Mouse (Mus musculus) spleen, adult 12 weeks (tissue): ENCODE measurements around the gene Olfr986.
"Not testable (repeated sequence)": the region's sequence is repeated elsewhere in the genome, so short reads cannot be mapped to it uniquely, and the experiment has no call there.

ENCODE experiments used
- DNase-seq: peaks from one replicate; pipeline ENCODE4 v3.0.0; 2022; ENCODE audit warnings: low spot score

The Olfr986 gene

DNA sequence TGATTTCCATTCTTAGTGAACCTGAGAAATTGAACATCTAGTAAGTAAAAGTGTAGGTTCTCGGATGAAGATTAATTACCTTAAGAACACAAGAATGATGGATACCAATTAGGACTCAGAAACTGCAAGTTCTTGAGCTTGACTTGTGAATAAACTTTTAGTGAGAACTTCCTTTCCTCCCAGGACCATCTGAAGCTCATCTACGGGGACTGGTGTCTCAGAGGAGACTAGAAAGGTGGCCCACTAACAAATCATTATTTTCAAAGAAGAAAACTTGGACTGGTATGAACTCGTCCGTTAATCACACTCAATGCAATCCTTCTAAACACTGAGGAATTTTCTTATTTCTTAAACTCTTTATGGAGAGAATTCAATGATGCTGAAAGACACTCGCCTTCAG, at the start of gene Olfr986:
Gene Olfr986, plus strand, starts transcription at position 301 of the 400 bp plus-strand sequence.
- DNase-seq = no peak

DNA sequence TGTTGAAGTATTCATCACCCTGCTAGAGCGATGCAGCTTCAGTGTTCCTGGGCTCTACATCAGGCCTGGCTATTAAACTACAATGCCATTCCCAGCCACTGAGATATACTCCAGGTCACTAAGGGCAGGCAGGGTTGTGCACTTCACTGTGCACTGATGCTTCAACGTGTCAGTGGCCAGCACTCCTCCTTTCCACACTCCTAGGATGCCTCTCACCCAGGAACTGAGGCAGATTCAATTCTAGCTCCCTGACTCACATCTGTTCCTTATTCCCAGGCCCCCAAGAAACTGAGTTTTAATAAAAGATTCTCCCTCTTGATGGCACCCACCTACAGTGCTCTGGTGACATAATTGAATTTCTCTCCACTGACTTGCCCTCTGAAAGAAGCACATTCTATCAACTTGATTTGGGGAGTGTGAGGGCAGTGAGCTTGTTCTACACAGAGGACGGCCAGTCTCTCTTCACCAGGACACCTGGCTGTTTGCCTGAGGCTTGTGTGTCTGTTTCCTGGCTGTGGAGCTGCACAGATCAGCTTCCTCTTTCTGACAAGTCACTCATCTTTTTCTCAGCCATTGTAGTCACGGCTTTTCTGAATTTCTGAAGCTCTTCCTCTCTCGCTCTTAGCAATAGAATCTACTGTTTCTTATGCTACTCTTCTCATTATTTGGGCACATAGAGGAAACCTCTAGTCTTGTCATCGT, 43.6 kb upstream of the Olfr986 start:
- DNase-seq = no peak

DNA sequence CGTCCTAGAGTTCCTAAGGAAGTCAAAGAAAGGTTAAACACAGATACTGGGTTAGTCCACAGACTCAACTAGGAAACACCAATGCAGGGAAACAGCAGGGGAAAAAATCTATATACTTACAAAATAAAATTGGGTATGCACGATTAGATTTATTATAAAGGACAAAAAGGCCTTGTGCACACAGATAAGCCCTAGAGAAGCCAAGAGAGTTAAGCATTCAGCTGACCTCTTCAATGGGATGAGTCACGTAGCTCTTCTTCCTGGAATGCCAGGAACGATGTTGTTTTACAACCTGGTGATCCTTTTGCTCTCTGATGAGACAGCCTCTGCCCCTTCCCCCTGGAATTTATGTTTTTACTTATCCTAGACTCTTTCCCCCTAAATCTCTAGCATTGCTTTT, 41.2 kb upstream of the Olfr986 start:
- no peak for DNase-seq

DNA sequence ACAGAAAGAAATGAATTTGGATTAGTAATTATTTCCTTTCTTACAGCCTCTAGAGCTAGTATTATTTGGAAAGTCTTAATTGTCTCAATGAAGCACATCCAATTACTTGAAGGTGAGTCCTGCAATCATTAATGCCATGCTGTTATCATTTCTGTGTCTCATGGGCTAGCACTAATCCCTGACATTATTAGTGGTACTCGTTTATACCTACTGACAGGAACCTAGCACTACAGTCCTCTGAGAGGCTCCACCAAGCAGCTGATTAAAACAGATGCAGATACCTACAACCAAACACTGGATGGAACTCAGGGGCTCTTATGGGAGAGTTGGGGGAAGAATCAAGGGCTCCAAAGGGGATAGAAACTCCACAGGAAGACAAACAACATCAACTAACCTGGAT, 39.2 kb upstream of the Olfr986 start:
- DNase-seq = no peak

DNA sequence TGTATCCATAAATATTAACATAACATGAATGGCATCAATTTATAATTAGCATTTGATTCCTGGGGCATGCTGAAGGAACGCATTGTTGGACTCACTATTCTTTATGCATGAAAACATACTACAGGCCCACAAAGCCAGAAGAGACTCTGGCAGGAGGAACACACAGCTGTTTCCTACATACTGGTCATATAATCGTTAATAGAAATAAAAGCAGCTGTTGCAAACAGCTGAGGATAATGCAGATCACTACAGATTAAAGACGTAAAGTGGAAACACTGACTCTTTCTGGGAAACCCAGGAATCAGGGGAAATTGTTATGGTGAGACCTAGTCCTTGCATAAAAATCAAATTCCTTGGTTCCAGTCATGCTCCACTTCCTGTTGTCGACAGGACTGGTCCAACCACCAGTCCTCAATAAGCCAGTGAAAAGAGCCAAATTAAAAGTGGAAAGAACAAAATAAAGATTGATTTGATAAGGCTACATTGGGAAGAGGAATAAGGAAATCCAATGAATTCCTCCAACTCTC, 25.5 kb upstream of the Olfr986 start:
- DNase-seq = no peak

DNA sequence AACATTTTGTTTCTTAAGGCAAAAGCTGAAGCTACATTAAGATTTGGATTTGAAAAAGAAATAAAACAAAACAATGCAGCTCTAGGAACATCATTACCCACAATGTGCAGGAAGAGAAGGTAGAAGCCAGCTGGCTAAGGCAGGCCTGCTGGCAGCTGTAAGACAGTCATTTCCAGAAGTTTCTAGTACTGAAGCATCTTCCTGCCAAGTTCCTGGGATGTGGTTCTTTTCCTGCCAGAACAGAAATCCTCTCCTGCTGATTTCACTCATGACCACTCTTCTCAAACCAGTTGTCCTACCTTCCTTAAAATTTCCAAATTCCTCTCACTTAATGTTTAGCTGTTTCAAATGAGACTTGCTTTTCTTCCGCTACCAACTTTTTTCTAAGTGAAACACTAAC, 14.3 kb upstream of the Olfr986 start:
- DNase-seq = no peak

DNA sequence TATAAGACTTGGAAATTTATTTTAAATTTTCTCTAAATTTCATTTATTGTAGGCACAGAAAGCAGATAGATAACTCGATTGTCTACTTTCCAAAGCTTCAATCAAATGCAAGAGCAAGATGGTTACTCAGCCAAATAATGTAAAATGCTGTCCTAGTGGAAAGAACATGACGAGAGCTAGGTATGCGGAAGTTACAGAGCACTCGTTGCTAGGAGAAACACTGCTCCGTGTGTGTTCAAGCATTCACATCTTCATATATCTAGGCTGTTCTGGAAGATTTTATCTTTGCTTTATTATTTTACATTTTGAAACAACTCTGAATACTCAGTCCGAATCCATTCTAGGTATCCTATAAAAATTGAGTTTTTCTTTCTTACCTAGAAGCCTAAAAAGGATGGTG, 3.7 kb upstream of the Olfr986 start:
- DNase-seq = no peak

DNA sequence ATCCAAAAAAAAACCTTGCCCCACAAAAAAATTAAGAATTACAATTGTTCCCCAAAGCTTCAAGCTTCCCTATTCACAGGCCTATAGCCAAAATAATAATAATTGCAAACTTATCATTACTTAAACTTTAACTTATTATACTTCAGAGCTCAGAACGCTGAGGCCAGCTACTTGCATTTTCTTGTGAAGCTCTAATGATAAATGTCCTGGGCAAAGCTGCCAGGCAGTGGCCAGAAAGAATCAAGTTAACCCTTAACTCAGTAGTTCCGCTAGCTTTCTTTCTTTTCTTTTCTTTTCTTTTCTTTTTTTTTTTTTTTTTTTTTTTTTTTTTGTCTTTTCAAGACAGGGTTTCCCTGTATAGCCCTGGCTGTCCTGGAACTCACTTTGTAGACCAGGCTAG, 4.4 kb downstream of the Olfr986 start:
- DNase-seq = not testable (repeated sequence)

DNA sequence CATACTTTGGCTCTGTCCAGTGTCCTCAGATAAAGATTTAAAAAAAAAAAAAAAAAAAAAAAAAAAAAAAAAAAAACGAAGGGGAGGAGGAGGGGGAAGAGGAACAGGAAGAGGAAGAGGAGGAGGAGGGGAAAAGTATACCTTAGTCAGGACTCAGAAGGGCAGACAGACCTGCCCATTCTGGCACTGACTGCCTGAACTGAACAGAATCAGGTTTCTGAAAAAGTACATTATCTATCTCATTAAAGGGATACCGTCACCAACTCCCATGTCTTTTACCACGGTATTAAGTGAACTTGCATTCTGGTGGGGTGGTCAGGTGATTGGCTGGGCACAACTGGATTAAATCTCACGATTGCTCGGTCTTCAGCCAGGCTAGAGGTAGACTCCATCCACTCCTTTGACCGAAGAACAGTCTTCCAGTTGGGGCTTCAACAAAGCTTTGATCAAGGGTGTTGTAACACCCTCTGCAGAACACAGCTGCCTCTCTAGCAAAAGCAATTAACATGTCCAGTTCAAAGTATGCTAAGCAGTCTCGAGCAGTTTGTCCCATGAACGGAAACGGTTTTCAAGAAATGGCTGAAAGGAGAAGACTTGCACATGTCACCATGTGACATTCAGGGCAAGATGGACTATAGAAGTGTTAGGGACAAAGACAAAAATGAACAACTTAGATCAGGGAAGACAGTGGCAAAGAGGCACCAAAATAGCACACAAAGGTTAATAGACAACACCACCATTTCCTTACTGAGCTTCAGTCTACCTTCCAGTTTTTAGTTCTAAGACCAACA, 10.6 kb downstream of the Olfr986 start:
- DNase-seq = no peak

DNA sequence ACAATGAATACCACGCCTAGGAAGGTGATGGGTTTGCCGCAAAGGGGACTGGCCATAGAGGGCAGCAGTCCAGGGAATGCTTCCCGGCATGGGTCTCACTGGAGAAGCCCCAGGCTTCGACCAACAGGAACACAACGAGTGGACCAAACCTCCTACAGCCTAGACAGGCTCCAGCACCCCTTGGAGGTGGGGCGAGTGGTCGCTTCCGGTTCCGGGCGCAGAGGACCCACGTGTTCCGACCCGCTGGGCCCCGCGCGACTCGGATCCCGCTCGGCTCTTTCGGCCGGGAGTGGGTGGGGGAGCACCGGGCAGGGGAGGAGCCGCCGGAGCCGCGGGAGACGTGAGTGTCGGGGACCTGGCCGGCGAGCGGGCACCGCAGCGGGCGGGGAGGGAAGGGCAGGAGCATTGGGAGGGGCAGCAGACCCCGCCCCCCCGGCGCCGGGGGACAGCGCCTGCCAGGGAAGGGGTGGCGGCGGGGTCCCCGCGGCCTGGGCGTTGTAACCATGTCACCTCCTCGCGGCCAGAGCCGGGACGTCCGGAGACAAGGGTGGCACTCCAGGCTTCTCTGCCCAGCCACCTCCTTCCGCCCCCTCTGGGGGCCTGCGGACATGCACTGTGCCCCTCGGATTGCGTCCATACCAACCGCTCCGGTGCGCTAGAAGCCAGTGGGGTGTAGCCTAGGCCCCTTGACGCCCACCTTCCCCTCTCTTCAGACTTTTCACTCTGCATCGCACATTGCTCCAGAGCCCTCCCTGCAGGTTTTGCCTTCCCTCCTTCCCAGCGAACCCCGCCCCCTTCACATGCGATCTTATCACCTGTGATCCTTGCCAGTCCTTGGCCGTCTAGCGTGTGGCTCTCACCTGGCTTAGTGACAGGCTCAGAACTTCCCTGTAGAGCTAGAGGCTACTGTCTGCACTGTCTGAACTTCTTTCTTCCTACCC, 11.6 kb downstream of the Olfr986 start, which contains the start of gene Zfp202:
Gene Zfp202, plus strand, starts transcription at position 219 of the 941 bp plus-strand sequence.
- peak; percentile 28 for DNase-seq

DNA sequence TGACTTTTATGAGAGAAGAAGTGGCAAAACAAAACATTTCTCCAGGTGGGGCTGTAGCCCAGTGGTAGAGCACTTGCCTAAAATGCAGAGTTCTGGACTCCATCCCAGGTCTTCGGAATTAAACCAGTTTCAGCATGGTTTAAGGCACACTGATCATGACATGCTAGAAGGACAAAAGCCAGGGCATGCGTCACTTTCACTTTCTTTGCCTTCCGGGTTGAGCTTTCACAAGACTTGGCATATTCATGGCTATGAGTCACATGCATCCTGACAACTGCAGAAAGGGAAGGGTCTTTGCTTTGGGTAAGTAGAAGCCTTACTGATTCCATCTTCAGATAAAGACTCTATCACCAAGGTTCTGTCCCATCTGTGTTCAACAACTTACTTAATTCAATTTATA, 15.3 kb downstream of the Olfr986 start:
- DNase-seq = no peak

DNA sequence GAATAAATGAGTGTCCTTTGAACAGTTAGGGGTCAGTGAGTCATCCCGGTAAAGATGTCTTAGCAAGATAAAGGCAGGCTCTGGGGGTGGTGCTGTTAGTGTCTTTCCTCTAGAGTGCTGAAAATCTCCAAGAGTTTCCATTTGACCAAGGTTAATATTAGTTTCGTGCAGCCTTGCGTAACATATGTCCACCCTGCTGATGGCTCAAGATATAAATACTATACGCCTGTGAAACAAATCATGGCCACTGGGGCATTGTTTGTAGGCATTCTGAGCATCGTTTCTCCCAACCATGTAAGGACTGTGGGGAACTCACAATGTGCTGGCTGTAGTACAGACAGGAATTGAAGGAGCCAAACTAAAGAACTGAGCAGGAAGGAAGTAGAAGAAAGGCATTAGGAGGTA, 25.8 kb downstream of the Olfr986 start:
- DNase-seq = no peak

DNA sequence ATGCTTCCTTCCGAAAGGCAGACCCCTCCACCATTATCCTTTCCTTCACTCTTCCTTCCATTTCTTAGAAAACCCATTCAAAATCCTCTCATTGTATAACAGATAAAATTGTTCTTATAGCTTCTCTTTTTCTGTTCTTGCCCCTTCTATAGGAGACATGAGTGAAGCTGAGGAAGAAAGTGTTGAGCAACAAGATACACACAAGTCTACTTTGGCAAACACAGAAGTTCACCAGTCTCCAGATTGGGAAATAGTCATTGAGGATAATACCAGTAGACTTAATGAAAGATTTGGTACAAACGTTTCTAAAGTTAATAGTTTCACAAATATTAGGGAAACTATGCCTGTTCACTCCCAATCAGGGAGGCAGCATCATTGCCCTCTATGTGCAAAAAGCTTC, 30.0 kb downstream of the Olfr986 start:
- no peak for DNase-seq

DNA sequence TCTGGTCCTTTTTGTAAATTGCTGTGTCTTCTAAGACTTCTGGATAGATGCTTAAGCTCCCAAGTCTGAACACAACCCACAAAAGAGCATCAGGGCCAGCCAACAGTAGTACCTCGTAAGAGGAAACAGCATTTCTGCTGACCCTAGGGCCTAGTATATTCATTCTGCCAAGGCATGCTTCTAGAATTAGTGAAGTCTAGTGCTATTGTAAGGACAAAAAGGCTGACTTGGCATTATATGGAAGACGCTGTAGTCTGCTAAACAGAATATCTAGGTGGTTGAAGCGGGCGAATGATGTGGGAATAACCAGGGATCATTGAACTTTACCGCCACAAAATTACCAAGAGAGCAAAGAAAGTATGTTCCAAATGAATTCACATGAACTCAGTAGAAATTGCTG, 33.3 kb downstream of the Olfr986 start:
- no peak for DNase-seq

DNA sequence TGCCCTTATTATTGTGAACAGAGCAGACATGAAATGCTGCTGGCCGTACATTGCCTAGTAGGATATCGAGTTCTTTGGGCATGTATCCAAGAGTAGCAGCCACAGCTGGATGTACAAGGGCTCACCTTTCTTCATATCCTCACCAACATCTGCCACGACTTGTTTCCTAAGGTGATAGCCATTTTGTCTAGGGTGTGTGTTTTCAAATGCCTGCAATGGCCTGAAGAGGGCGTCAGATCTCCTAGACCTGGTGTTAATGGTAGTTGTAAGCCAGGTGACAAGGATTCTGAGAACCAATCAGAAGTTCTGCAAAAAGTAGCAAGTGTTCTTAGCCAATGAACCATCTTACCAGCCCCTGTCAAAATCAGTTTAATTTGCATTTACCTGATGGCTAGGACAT, 35.9 kb downstream of the Olfr986 start:
- DNase-seq = no peak

DNA sequence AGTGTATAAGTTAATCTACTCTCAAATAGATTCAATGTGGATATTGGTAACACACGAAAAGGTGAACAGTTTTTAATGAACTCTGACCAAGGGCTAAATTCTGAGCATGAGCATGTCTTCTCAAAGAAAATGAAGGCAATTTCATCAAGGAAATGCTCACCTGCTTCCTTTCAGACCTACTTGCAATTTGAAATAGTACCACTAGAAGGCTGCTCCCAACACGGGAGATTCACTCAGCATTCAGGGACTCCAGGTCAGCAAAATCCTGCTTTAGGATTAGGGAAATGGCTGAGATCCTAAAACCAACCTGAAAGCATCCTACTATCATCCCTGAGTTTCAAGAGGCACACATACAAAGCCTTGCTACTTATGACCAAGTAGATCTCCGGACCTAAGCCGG, 43.6 kb downstream of the Olfr986 start:
- DNase-seq = no peak

DNA sequence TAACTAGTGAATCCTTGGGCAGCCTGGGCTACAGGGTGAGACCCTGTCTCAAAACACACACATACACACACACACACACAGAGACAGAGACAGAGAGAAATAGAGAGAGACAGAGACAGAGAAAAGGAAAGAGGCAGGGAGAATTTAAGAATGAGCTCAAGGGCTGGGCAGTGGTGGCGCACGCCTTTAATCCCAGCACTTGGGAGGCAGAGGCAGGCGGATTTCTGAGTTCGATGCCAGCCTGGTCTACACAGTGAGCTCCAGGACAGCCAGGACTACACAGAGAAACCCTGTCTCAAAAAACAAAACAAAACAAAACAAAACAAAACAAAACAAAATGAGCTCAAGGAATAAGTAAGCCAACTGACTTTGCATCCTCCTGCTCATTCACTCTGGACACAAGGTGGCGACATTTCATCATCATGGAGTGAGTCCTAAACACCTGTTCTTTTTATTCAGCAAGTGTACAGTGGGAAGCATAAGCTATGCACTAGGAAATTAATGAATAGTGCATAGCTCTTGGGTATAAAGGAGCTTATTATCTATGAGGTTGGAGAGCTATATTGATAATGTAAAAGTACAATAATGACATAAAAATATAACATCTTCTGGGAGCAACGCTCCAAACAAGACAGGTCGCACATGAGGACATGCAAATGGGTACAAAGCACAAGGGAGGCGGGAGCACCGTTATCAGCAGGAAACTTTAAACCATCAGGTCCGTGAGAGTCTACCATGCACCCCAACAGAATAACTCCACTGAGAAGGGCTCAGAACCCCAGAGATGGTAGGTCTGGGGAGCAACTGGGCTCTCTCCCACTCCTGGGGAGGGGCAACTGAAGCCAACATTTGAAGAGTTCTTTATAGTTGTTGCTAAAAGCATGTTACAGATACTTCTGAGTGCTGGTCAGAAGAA, 47.4 kb downstream of the Olfr986 start:
- no peak for DNase-seq

DNA sequence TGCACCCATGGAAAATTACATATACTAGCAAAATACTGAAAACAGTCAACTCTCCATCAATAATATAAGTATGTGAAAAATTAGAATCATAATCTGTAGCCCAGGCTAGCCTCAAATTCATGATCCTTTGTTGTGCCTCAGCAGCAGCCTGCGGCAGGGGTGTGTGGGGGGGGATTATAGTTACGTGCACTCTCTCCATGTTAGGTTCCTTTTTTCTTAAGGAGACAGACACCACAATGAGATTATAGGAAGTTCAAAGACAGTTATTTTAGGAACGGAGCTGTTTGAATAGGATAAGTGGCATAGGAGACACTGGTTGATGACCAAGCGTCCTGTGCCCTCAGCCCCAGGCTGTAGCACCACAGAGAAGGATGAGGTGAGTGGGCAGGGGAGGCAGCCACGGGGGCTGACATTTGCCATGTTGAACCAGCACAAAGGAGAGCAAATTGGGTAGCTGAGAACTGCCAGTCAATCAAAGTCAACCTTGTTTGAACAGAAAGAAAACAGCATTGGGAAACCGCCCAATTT, 48.1 kb downstream of the Olfr986 start:
- DNase-seq = no peak

DNA sequence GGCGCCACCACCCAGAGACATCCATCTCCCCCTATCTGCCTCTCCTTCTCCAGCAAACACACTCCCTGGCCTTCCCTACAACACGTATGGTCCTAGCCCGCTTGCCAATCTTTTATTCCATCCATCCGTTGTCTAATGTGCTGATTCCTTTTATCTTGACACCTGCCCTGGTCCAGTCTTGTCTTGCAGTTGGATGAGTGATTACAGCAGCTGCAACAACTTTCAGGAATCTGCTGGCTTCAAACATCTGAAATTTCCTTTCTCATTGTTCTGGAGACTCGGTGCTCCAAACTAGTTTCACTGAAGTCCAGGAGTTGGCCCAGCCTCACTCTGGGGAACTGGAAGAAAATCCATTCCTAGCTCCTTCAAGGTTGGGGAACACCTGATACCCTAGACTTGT, 48.8 kb downstream of the Olfr986 start:
- DNase-seq = no peak

DNA sequence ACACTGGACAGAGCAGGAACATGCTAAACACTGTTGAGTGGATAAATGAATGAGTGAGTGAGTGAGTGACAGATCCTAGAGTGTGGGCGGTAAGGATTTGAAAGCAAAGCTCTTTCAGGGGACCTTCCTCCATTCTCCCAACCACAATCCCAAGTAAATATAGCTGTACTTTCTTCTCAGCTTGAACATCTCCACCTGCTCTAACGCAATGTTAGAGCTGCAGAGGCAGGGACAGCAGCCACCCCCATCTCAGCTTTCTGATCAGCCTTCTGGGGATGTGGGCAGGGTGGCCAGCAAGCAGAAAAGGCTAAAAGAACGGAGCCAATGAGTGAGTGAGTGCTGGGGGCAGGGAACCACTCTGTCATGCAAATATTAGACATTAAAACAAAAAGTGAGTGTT, 50.3 kb downstream of the Olfr986 start:
- no peak for DNase-seq
